Mouse (Mus musculus) midbrain, embryonic 11.5 days (tissue): ENCODE measurements around the gene Slc25a24. TPM values are rescaled to one million over a fixed set of nuclear protein-coding genes. Genes with fewer than 3 reads are reported as not detected.

Experiments used
- ATAC-seq: fragments of 200-750 bp; cut with Nextera tagmentation; 2 replicates; pipeline ENCODE4 v1.8.0; 2017; ENCODE audit warnings: moderate TSS enrichment, moderate library complexity; ENCODE audit not compliant: low FRiP score
- DNase-seq: peaks from one replicate; pipeline ENCODE4 v3.0.0; 2015; ENCODE audit warnings: low spot score; ENCODE audit errors: missing footprints
- H3K27ac ChIP-seq: fragments of 300-500 bp; sonication (generic); 2 replicates; pipeline ENCODE4 v1.5.1; 2014; ENCODE audit warnings: low read depth, low read length
- H3K27me3 ChIP-seq: fragments of 300-500 bp; sonication (generic); 2 replicates; pipeline ENCODE4 v1.6.1; 2014; ENCODE audit warnings: mild to moderate bottlenecking, low read length, moderate library complexity, mixed read lengths; ENCODE audit not compliant: control insufficient read depth, insufficient read depth
- H3K36me3 ChIP-seq: fragments of 300-500 bp; sonication (generic); 2 replicates; pipeline ENCODE4 v1.6.1; 2014; ENCODE audit warnings: mild to moderate bottlenecking, low read length, moderate library complexity, mixed read lengths; ENCODE audit not compliant: control insufficient read depth, insufficient read depth
- H3K4me1 ChIP-seq: fragments of 300-500 bp; sonication (generic); 2 replicates; pipeline ENCODE4 v1.6.1; 2014; ENCODE audit warnings: low read length; ENCODE audit not compliant: control insufficient read depth, insufficient read depth
- H3K4me2 ChIP-seq: fragments of 300-500 bp; sonication (generic); 2 replicates; pipeline ENCODE4 v1.6.1; 2014; ENCODE audit warnings: mild to moderate bottlenecking, moderate library complexity
- H3K4me3 ChIP-seq: fragments of 300-500 bp; sonication (generic); 2 replicates; pipeline ENCODE4 v1.5.1; 2014; ENCODE audit warnings: low read depth, low read length
- H3K9ac ChIP-seq: fragments of 300-500 bp; sonication (generic); 2 replicates; pipeline ENCODE4 v1.6.1; 2014; ENCODE audit warnings: low read length
- H3K9me3 ChIP-seq: fragments of 300-500 bp; sonication (generic); 2 replicates; pipeline ENCODE4 v1.6.1; 2016; ENCODE audit warnings: low read length; ENCODE audit not compliant: control insufficient read depth
- WGBS: fragments of 180-500 bp; shearing (Covaris S2); extraction: QIAGEN DNeasy Blood & Tissue Kit; methylation state at CpG from one replicate; pipeline ENCODE4 v1.1.7; 2014; 5-methylcytosine and 5-hydroxymethylcytosine counted together
- polyA plus RNA-seq: library from polyadenylated mRNA; unstranded; fragments of >200 nt; fragmentation: Nextera tagmentation; extraction: Ambion mirVana; gene quantifications from 2 replicates; pipeline ENCODE4 v1.2.1, GENCODE M21; 2014

The Slc25a24 gene
- polyA plus RNA-seq, 1 experiment from 2014 or later: 32.1 TPM

- Histone ChIP-seq H3K36me3 (no peaks in the 10 kb centered on the region), H3K27me3 (no peaks in the 10 kb centered on the region; the same call in 1 of the 2 replicates), H3K27ac (no peak overlapping the region), H3K9ac (peak overlapping the region; percentile 98; the same call in 1 of the 2 replicates), H3K4me3 (peak overlapping the region; percentile 71; the same call in 1 of the 2 replicates), H3K4me1 (peaks cover 11% of the 10 kb centered on the region), H3K9me3 (no peaks in the 10 kb centered on the region), H3K4me2 (peak overlapping the region; percentile 71)
- 68% methylated on average over 4 of the region's 4 CpGs for WGBS
- ATAC-seq (no peak), DNase-seq (no peak)
These were observed 1.1 kb downstream of the Slc25a24 start for GRCm38 (mm10) chr3:109124091-109124490.

DNA sequence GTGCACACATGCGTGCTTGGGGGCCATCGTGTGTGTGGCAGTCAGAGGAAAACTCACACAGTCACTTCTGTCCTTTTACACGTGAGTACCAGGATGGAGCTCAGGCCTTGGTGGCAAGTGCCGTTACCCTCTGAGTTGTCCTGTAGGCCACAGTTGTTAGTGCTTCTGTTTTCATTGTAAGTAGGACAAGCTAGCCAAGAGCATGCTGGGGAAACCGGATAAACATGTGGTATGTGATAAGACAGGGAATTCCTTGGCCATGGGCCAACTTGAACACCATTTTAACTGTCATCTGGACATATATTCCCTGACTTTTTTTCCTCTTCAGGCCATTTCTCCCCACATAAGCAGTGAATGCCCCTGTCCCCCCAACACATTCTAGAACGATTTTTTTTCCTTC is 2.6 kb downstream of the Slc25a24 start:
- no peaks in the 10 kb centered on the region; the same call in 1 of the 2 replicates for H3K27me3 ChIP-seq
- H3K9ac ChIP-seq: no peak overlapping the region
- no peak overlapping the region for H3K27ac ChIP-seq
- peaks cover 11% of the 10 kb centered on the region for H3K4me1 ChIP-seq
- no peaks in the 10 kb centered on the region for H3K9me3 ChIP-seq
- 85% methylated on average over 6 of the region's 6 CpGs for WGBS
- H3K4me3 ChIP-seq: no peak overlapping the region
- ATAC-seq: no peak
- no peak overlapping the region for H3K4me2 ChIP-seq
- H3K36me3 ChIP-seq: no peaks in the 10 kb centered on the region
- no peak for DNase-seq

- ATAC-seq (no peak), DNase-seq (no peak)
- 80% methylated on average over 5 of the region's 5 CpGs for WGBS
- H3K9me3 ChIP-seq: no peaks in the 10 kb centered on the region
- no peak overlapping the region for H3K4me2 ChIP-seq
- no peak overlapping the region for H3K4me3 ChIP-seq
- no peaks in the 10 kb centered on the region for H3K4me1 ChIP-seq
- no peak overlapping the region for H3K9ac ChIP-seq
- no peaks in the 10 kb centered on the region for H3K36me3 ChIP-seq
- H3K27ac ChIP-seq: no peak overlapping the region
- no peaks in the 10 kb centered on the region for H3K27me3 ChIP-seq
These were observed 6.8 kb downstream of the Slc25a24 start for GRCm38 (mm10) chr3:109129768-109130167.

GRCm38 (mm10) chr3:109132966-109133365 is 10.0 kb downstream of the Slc25a24 start:
- DNase-seq (no peak), ATAC-seq (no peak)
- no peak overlapping the region for H3K4me3 ChIP-seq
- no peaks in the 10 kb centered on the region for H3K9me3 ChIP-seq
- no peaks in the 10 kb centered on the region for H3K4me1 ChIP-seq
- 86% methylated on average over 4 of the region's 4 CpGs for WGBS
- no peak overlapping the region for H3K4me2 ChIP-seq
- H3K27ac ChIP-seq: no peak overlapping the region
- no peaks in the 10 kb centered on the region for H3K27me3 ChIP-seq
- no peaks in the 10 kb centered on the region for H3K36me3 ChIP-seq
- H3K9ac ChIP-seq: no peak overlapping the region

DNA sequence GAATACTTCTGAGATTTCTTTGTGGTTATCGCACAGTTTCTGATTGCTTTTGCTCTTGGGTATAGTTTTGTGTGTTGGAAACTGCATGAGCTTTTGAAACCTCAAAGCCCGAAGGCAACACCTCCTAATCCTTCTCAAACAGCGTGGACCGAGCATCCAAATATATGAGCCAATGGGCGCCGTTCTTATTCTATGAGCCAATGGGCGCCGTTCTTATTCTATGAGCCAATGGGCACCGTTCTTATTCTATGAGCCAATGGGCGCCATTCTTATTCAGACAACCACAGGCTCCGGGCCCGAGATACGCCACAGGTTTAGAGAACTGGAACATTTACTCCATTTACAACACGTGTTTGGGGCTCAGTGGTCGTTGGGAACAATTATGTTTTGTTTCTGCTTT is 11.1 kb downstream of the Slc25a24 start:
- no peaks in the 10 kb centered on the region for H3K36me3 ChIP-seq
- WGBS: 95% methylated on average over 15 of the region's 15 CpGs
- ATAC-seq: no peak
- no peak overlapping the region for H3K4me3 ChIP-seq
- H3K27me3 ChIP-seq: no peaks in the 10 kb centered on the region
- no peaks in the 10 kb centered on the region for H3K9me3 ChIP-seq
- no peak overlapping the region for H3K4me2 ChIP-seq
- H3K27ac ChIP-seq: no peak overlapping the region
- H3K4me1 ChIP-seq: no peaks in the 10 kb centered on the region
- no peak for DNase-seq
- H3K9ac ChIP-seq: no peak overlapping the region

DNA sequence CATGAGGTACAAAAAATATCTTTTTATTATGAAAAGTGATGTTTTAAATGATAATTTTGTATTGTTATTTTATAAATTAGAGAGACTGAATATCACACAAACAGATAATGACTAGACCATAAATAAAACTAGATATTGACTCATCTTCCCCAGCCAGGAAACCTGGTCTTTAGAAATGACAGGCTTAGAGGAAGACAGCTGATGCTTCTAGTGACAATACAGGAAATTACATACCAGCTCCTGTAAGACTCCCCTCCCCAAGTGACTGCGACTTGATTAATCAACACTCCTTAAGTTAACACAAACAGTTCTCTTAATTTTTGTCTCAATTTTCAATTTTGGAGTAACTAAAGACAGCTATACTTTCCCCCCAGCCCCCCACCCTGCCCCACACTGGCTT is 12.4 kb downstream of the Slc25a24 start:
- H3K27me3 ChIP-seq: no peaks in the 10 kb centered on the region
- no peak for ATAC-seq
- H3K4me2 ChIP-seq: no peak overlapping the region
- H3K4me1 ChIP-seq: no peaks in the 10 kb centered on the region
- WGBS: 96% methylated on average over 1 of the region's 1 CpGs
- H3K27ac ChIP-seq: no peak overlapping the region
- no peak overlapping the region for H3K4me3 ChIP-seq
- no peak overlapping the region for H3K9ac ChIP-seq
- H3K36me3 ChIP-seq: no peaks in the 10 kb centered on the region
- H3K9me3 ChIP-seq: no peaks in the 10 kb centered on the region
- DNase-seq: no peak

DNA sequence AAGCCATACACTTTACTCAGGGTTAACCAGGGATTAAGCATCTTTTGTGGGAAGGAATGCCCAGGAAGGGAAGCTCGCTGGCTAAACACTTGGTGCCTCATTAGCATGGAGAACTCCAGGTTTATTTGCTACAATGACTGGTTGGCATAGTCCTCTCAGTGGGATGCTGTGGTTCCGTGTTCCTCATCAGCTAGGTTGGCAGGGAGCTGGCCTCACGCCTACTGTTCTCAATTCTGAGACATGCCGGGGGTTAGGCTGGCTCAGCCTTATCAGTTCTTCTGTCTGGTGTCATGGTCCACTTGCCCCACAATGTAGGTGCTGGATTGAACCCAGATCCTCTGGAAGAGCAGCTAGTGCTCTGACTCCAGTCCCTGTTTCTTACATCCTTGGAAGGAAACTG is 29.6 kb downstream of the Slc25a24 start:
- H3K9me3 ChIP-seq: no peaks in the 10 kb centered on the region
- no peaks in the 10 kb centered on the region for H3K36me3 ChIP-seq
- no peak for DNase-seq
- no peak overlapping the region for H3K4me2 ChIP-seq
- H3K4me3 ChIP-seq: no peak overlapping the region
- H3K9ac ChIP-seq: no peak overlapping the region
- no peaks in the 10 kb centered on the region for H3K27me3 ChIP-seq
- no peaks in the 10 kb centered on the region for H3K4me1 ChIP-seq
- WGBS: 80% methylated on average over 4 of the region's 4 CpGs
- no peak overlapping the region for H3K27ac ChIP-seq
- ATAC-seq: no peak

GRCm38 (mm10) chr3:109153410-109153809 is 30.5 kb downstream of the Slc25a24 start:
- Histone ChIP-seq H3K4me3 (no peak overlapping the region), H3K9me3 (no peaks in the 10 kb centered on the region), H3K27ac (no peak overlapping the region), H3K27me3 (no peaks in the 10 kb centered on the region), H3K4me1 (no peaks in the 10 kb centered on the region), H3K4me2 (no peak overlapping the region), H3K36me3 (no peaks in the 10 kb centered on the region), H3K9ac (no peak overlapping the region)
- no peak for DNase-seq
- 98% methylated on average over 6 of the region's 6 CpGs for WGBS
- ATAC-seq: no peak

GRCm38 (mm10) chr3:109155926-109156669 is 33.1 kb downstream of the Slc25a24 start:
- Histone ChIP-seq H3K9me3 (no peaks in the 10 kb centered on the region), H3K27me3 (no peaks in the 10 kb centered on the region), H3K27ac (no peak overlapping the region), H3K4me1 (no peaks in the 10 kb centered on the region), H3K9ac (no peak overlapping the region), H3K4me2 (no peak overlapping the region), H3K36me3 (no peaks in the 10 kb centered on the region), H3K4me3 (no peak overlapping the region)
- DNase-seq (no peak), ATAC-seq (no peak)
- WGBS: 93% methylated on average over 4 of the region's 4 CpGs
